Mouse (Mus musculus) B cell, adult 62 days (primary cell): ENCODE measurements around the gene Ccnt1. TPM values are rescaled to one million over a fixed set of nuclear protein-coding genes. Genes with fewer than 3 reads are reported as not detected.

Experiments
- total RNA-seq: library from RNA; stranded (reverse); gene quantifications from 4 replicates; pipeline ENCODE4 v1.2.4, GENCODE M21; 2023

Gene Ccnt1
- total RNA-seq, result 168 to 178 TPM (median 175 TPM) in 4 replicates

DNA sequence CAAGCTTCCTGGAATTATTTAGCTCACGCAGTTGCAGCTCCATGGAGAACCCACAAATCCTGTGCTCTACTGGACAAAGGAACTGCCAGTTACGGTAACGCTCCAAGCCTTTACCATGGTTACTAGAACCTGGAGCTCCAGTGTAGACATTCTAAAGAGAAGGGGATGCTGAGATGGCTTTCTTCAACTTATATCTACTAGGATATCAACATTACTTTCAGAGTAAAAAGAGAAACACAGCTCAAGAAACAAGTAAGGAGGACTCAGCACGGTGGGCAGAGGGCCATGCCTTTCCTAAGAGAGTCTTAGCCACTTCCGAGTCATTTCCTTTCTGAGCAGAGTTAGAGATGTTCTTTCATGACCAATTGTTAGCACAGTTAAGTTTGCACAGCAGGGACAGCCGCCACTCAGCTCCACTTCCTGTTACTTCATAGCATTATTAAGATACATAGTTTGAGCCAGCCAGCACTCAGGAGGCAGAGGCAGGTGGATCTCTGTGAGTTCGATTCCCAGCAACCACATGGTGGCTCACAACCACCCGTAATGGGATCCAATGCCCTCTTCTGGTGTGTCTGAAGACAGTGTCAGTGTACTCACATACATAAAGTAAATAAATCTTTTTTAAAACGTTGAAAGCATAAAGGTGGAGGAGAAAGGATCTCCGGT, at the start of gene Ccnt1, which contains the start of gene 4930415O20Rik:
Gene Ccnt1, minus strand, starts transcription at position 51 of the 666 bp plus-strand sequence.
Gene 4930415O20Rik, plus strand, starts transcription at position 132 of the 666 bp plus-strand sequence.

DNA sequence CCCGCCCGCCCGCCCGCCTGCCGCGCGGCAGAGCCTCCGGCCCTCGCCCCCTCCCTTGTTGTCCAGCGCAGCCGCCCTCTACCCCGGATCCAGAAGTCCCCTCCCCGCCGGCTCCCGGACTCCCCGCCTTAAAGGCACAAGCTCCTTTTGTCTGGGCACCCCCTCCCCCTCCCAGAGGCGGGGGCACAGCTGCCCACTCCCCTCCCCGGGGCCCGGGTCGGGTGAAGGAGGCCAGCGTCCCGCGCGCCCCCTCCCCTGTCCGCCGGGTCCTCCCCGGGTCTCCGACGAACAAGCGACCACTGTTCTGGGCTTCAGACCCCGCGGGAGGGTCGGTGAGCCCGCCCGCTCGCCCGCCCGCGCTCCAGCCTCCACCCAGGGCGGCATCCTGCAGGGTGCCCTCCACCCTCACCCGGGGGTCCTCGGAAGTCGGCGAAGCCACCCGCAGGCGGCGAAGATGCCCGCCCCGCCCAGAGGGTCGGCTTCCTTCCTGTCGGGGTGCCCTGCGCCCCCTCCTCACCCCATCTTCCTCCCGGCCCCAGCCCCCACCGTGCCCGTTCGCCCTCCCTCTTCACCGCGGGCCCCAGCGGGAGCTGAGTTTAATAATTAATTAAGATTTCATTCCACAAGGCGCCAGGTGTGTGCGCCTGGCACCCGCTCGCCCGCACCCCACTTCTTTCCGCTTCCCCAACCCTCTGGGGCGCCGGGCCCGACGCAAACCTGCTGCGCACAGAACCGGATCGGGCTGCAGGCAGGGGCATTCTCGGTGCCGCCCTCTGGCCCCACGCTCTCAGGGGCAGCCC, 38.8 kb upstream of the Ccnt1 start, which contains the start of gene Adcy6:
Gene Adcy6, minus strand, starts transcription at position 746 of the 800 bp plus-strand sequence.

GRCm38 (mm10) chr15:98533881-98534627, 36.7 kb downstream of the Ccnt1 start, which contains the start of gene Kansl2:
Gene Kansl2 (minus strand): TSS chr15:98534264.

DNA sequence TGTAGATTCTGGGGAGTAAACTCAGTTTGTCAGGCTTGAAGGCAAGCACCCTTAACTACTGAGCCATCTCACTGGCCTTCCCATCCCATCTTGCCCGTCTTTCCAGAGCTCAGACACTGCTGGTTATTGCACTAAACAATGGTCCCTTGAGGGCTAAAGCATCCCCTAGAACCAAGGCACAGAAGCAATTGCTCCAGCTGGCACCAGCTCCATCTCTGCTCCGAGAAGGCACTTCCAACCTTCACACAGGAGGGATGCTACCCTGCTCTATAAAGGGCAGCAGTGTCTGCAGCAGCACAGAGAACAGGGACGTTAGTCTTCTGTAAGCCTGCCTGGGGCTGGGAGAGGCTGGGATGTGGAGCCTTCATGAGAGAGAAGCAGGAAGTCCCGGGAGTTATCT, 78.6 kb downstream of the Ccnt1 start, which contains the start of gene Olfr279:
Gene Olfr279, plus strand, starts transcription at position 301 of the 400 bp plus-strand sequence.

Other genes starting within 250 kb of the Ccnt1 start
- gene Olfr284, start 229.9 kb downstream of the Ccnt1 start, total RNA-seq, result not detected in 4 replicates
- gene Olfr283, start 190.0 kb downstream of the Ccnt1 start, total RNA-seq, result not detected in 4 replicates
- not detected in 4 replicates for gene Olfr282, start 139.7 kb downstream of the Ccnt1 start, total RNA-seq
- gene Olfr281, start 118.3 kb downstream of the Ccnt1 start, total RNA-seq, result not detected in 4 replicates
- gene OR5BS1P, start 101.0 kb downstream of the Ccnt1 start, total RNA-seq, result not detected in 4 replicates
- gene Lalba, start 88.2 kb downstream of the Ccnt1 start, total RNA-seq, result not detected in 4 replicates
- gene Olfr279, start 78.5 kb downstream of the Ccnt1 start, total RNA-seq, result not detected in 4 replicates
- gene Kansl2, start 36.7 kb downstream of the Ccnt1 start, total RNA-seq, result 66.9 to 79.3 TPM (median 72.8 TPM) in 4 replicates
- gene 4930415O20Rik, start 81 bp upstream of the Ccnt1 start, total RNA-seq, result not detected in 4 replicates
- gene Adcy6, start 39.2 kb upstream of the Ccnt1 start, total RNA-seq, result 0.88 to 3.3 TPM (median 1.6 TPM) in 4 replicates
- gene Cacnb3, start 59.9 kb upstream of the Ccnt1 start, total RNA-seq, result not detected in 4 replicates
- gene Ddx23, start 92.0 kb upstream of the Ccnt1 start, total RNA-seq, result 129 to 153 TPM (median 138 TPM) in 4 replicates
- gene Rnd1, start 106.5 kb upstream of the Ccnt1 start, total RNA-seq, result 0.37 TPM in 1 of 4 replicates, not detected in the others
- gene Ccdc65, start 137.3 kb upstream of the Ccnt1 start, total RNA-seq, result not detected in 4 replicates
- gene Fkbp11, start 157.3 kb upstream of the Ccnt1 start, total RNA-seq, result 11.9 to 19.8 TPM (median 16.6 TPM) in 4 replicates
- 73.5 to 82.7 TPM (median 76.8 TPM) in 4 replicates for gene Arf3, start 192.3 kb upstream of the Ccnt1 start, total RNA-seq
- gene Wnt10b, start 207.2 kb upstream of the Ccnt1 start, total RNA-seq, result 1.2 to 1.7 TPM (median 1.2 TPM) in 4 replicates
- gene Wnt1, start 218.9 kb upstream of the Ccnt1 start, total RNA-seq, result not detected in 4 replicates
- gene Ddn, start 238.6 kb upstream of the Ccnt1 start, total RNA-seq, result 0.30 to 0.75 TPM (median 0.51 TPM) in 4 replicates